Mouse (Mus musculus) kidney, adult 2 months (tissue): ENCODE measurements around the gene Abcb10.

Experiments used
- CTCF ChIP-seq: fragments of 200-500 bp; conservative IDR thresholded peaks from 2 replicates; pipeline ENCODE4 v1.5.1; 2011; ENCODE audit warnings: low read depth, mild to moderate bottlenecking, control low read depth, low read length, moderate library complexity, mixed read lengths; ENCODE audit not compliant: insufficient read depth, insufficient read length
- POLR2A ChIP-seq: fragments of 200-500 bp; IDR thresholded peaks from one replicate; pipeline ENCODE4 v1.6.1; 2011; ENCODE audit warnings: low read depth, low read length, control low read depth

DNA sequence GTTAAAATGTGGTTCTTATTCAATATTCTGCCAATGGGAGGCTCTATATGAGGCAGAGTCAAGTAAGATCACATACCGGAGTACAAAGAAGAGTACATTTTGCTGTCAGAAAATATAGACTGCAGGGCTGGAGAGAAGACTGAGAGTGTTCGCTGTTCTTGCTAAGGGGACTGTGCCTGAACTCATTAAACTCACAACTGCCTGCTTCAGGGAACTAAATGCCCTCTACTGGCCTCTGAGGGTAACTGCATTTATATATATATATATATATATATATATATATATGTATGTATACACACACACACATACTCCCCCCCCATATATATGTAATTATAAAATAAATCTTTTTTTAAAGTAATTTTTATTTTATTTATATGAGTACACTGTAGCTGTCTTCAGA is 16.0 kb downstream of the Abcb10 start:
- TF ChIP-seq POLR2A (no peak), CTCF (0 out of 2 replicates have a peak, but pooled peaks have one; percentile 10)
